Mouse (Mus musculus) bone marrow, adult 2 months (tissue): ENCODE results near the gene Nubp1.

Experiments used
- CTCF ChIP-seq: fragments of 200-500 bp; IDR thresholded peaks from 2 replicates; pipeline ENCODE4 v1.5.1; 2011; ENCODE audit warnings: low read length, control low read depth; ENCODE audit not compliant: control insufficient read depth, insufficient read depth
- POLR2A ChIP-seq: fragments of 200-500 bp; IDR thresholded peaks from 2 replicates; pipeline ENCODE4 v1.6.1; 2011; ENCODE audit warnings: low read depth, mild to moderate bottlenecking, control low read depth, low read length, borderline replicate concordance; ENCODE audit not compliant: control insufficient read depth

- TF ChIP-seq CTCF (no peak), POLR2A (no peak)
Observed at GRCm38 (mm10) chr16:10369996-10370395, 41.8 kb upstream of the Nubp1 start.
